Mouse (Mus musculus) naive thymus-derived CD4-positive, alpha-beta T cell, adult 5 months (primary cell): ENCODE data around the gene AC129217.1. TPM values are rescaled to one million over a fixed set of nuclear protein-coding genes. Genes with fewer than 3 reads are reported as not detected.

ENCODE experiments used
- polyA plus RNA-seq: library from polyadenylated mRNA; unstranded; fragments of 100-300 nt; shearing (Covaris generic); gene quantifications from one replicate; pipeline ENCODE4 v1.2.1, GENCODE M21; 2017

Gene AC129217.1
- polyA plus RNA-seq, 1 experiment from 2014 or later, result not detected

Other genes with a start within 250 kb of the AC129217.1 start
- gene Slc22a8, start 238.5 kb upstream of the AC129217.1 start, polyA plus RNA-seq, result 0.10 TPM
- gene Slc22a6, start 211.7 kb upstream of the AC129217.1 start, polyA plus RNA-seq, result not detected
- gene Chrm1, start 166.0 kb upstream of the AC129217.1 start, polyA plus RNA-seq, result not detected
- gene Slc3a2, start 106.4 kb upstream of the AC129217.1 start, polyA plus RNA-seq, result 240 TPM
- 121 TPM for gene Wdr74, start 93.9 kb upstream of the AC129217.1 start, polyA plus RNA-seq
- gene 1700092M07Rik, start 89.1 kb upstream of the AC129217.1 start, polyA plus RNA-seq, result 0.87 TPM
- gene Stx5a, start 88.4 kb upstream of the AC129217.1 start, polyA plus RNA-seq, result 294 TPM
- 453 TPM for gene Nxf1, start 72.7 kb upstream of the AC129217.1 start, polyA plus RNA-seq
- 38.8 TPM for gene Tmem223, start 58.8 kb upstream of the AC129217.1 start, polyA plus RNA-seq
- 150 TPM for gene Tmem179b, start 55.3 kb upstream of the AC129217.1 start, polyA plus RNA-seq
- gene Taf6l, start 43.4 kb upstream of the AC129217.1 start, polyA plus RNA-seq, result 9.4 TPM
- 86.1 TPM for gene Polr2g, start 31.2 kb upstream of the AC129217.1 start, polyA plus RNA-seq
- gene Zbtb3, start 27.2 kb upstream of the AC129217.1 start, polyA plus RNA-seq, result 0.57 TPM
- gene Ttc9c, start 10.4 kb upstream of the AC129217.1 start, polyA plus RNA-seq, result 25.8 TPM
- 13.8 TPM for gene Hnrnpul2, start 9.8 kb upstream of the AC129217.1 start, polyA plus RNA-seq
- 59.1 TPM for gene Bscl2, start 7.7 kb downstream of the AC129217.1 start, polyA plus RNA-seq
- gene Gng3, start 9.4 kb downstream of the AC129217.1 start, polyA plus RNA-seq, result not detected
- not detected for gene Lrrn4cl, start 21.0 kb downstream of the AC129217.1 start, polyA plus RNA-seq
- gene Ubxn1, start 41.7 kb downstream of the AC129217.1 start, polyA plus RNA-seq, result 149 TPM
- gene Uqcc3, start 51.1 kb downstream of the AC129217.1 start, polyA plus RNA-seq, result 44.5 TPM
- gene Lbhd1, start 54.0 kb downstream of the AC129217.1 start, polyA plus RNA-seq, result 34.3 TPM
- gene Gm49403, start 54.2 kb downstream of the AC129217.1 start, polyA plus RNA-seq, result not detected
- 22.7 TPM for gene 1810009A15Rik, start 59.1 kb downstream of the AC129217.1 start, polyA plus RNA-seq
- gene Gm49416, start 59.2 kb downstream of the AC129217.1 start, polyA plus RNA-seq, result not detected
- 35.9 TPM for gene Ints5, start 63.2 kb downstream of the AC129217.1 start, polyA plus RNA-seq
- 100 TPM for gene Ganab, start 68.3 kb downstream of the AC129217.1 start, polyA plus RNA-seq
- gene B3gat3, start 90.6 kb downstream of the AC129217.1 start, polyA plus RNA-seq, result 32.9 TPM
- 2.0 TPM for gene Rom1, start 99.6 kb downstream of the AC129217.1 start, polyA plus RNA-seq
- gene Eml3, start 99.8 kb downstream of the AC129217.1 start, polyA plus RNA-seq, result 57.6 TPM
- gene Mta2, start 112.1 kb downstream of the AC129217.1 start, polyA plus RNA-seq, result 257 TPM
- gene Tut1, start 124.1 kb downstream of the AC129217.1 start, polyA plus RNA-seq, result 47.6 TPM
- 375 TPM for gene Eef1g, start 137.3 kb downstream of the AC129217.1 start, polyA plus RNA-seq
- 8.7 TPM for gene Ahnak, start 159.5 kb downstream of the AC129217.1 start, polyA plus RNA-seq